7 mouse cellular contexts compared by ENCODE assay signal in the genomic region with DNA sequence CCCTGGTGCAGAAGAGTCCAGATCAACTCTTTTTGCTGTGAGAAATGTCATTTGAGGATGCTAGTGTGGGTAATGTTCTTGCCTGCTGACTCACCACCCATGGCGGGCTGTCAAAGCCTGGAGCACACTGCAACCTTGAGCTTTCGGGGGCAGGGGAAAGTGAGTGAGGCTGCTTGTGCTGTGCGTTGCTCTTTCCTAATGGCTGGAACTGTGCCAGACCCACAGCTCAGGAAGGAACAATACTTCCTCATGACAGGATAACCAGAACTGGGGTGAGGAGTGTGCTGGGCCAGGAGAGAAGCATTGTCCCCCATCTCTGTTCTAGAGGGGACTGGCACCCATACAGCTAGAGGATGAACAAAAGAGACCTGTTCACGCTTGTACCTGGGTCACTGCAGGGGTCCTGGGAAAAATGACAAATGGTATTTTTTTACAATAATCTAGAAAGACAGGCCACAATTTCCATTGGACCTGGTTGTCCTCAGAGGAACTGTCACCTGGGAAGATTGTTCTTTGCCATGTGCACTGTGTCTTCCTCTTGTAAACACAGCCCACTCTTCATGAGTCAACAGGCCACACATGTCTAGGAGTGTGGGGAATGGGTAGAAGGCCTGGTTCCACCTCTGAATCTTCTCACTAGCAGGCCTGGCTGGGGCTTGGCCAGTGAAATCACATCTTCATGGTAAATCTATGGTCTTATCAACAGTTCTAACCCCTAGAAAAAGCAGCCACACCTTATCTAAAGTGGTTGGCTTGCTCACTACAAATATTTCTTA.
DNase-seq lines count a peak whose midpoint lies in the region; ATAC-seq and TF ChIP-seq lines count a peak whose summit lies in the region.

No protein-coding gene starts in this region.

- H3K4me2 ChIP-seq in hindbrain, embryonic 13.5 days, result no peak overlapping the region

- H3K36me3 ChIP-seq in hindbrain, embryonic 13.5 days, result no peaks in the 10 kb centered on the region

- H3K9ac ChIP-seq in hindbrain, embryonic 13.5 days, result no peak overlapping the region

- peak; percentile 94 for DNase-seq in adrenal gland, adult 2 months
- DNase-seq in cerebellum, adult 9-10 months, result peak; percentile 4
- DNase-seq in gastrocnemius, adult 2 months, result peak; percentile 70
- DNase-seq in layer of hippocampus, postnatal 10 days (ENCODE audit: low spot score in 2 of 2), result peak; percentile 12 to 21
- peak; percentile 56 for DNase-seq in lung, postnatal 14 days
- peak; percentile 29 to 58 for DNase-seq in right cerebral cortex, postnatal 36 days (ENCODE audit: low spot score in 2 of 2)

- H3K27ac ChIP-seq in gastrocnemius, adult 2 months, result peak overlapping the region; percentile 67
- H3K27ac ChIP-seq in hindbrain, embryonic 13.5 days, result no peak overlapping the region

- no peaks in the 10 kb centered on the region for H3K9me3 ChIP-seq in hindbrain, embryonic 13.5 days

- TF ChIP-seq CTCF in gastrocnemius, adult 2 months (IDR thresholded peaks at IDR 0.05), result no peak

- H3K4me1 ChIP-seq in hindbrain, embryonic 13.5 days (replicated peaks), result peaks cover 7% of the 10 kb centered on the region; the same call in 1 of the 2 replicates

- WGBS in hindbrain, embryonic 13.5 days, result 41% methylated on average over 4 of the region's 4 CpGs

- ATAC-seq in hindbrain, embryonic 13.5 days (ENCODE audit: low FRiP score), result peak; percentile 71

- H3K27me3 ChIP-seq in hindbrain, embryonic 13.5 days, result no peaks in the 10 kb centered on the region

- H3K4me3 ChIP-seq in gastrocnemius, adult 2 months, result no peak overlapping the region
- no peak overlapping the region for H3K4me3 ChIP-seq in hindbrain, embryonic 13.5 days

- intact Hi-C loops in gastrocnemius, adult 2 months (cut with DNase I), result loop anchor here (10.0 kb wide), 1 partner anchor 77 kb away; no protein-coding TSS in a partner anchor

Comparison
In these comparisons a context has a peak if more than half of its experiments do, and no peak if none do; other contexts are left out.
1. DNase-seq: peak in every context shown above with its lines; median percentile 94 in adrenal gland, adult 2 months; 70 in gastrocnemius, adult 2 months; 56 in lung, postnatal 14 days; 44 in right cerebral cortex, postnatal 36 days; 16 in layer of hippocampus, postnatal 10 days; 4 in cerebellum, adult 9-10 months.